Mouse (Mus musculus): ENCODE data around the gene Cdk4.

The Cdk4 gene

GRCm38 (mm10) chr10:127103631-127104030 is 40.3 kb downstream of the Cdk4 start:
- DNase-seq: no peak

GRCm38 (mm10) chr10:127107563-127108261 is 44.4 kb downstream of the Cdk4 start:
- DNase-seq: no peak

GRCm38 (mm10) chr10:127108262-127108583 is 44.9 kb downstream of the Cdk4 start:
- DNase-seq: no peak

GRCm38 (mm10) chr10:127111001-127111887 is 47.9 kb downstream of the Cdk4 start:
- DNase-seq: no peak

- DNase-seq: no peak
Observed at GRCm38 (mm10) chr10:127114408-127114807, 51.1 kb downstream of the Cdk4 start.

GRCm38 (mm10) chr10:127115068-127115467 is 51.7 kb downstream of the Cdk4 start:
- DNase-seq: no peak

Data from lung, adult 18-20 months (tissue).